Mouse (Mus musculus) CH12.LX (cell line): Measurements from ENCODE around the gene Pde11a. TPM values are rescaled to one million over a fixed set of nuclear protein-coding genes. Genes with fewer than 3 reads are reported as not detected.

Experiments used
- DNase-seq: peaks from one replicate; pipeline ENCODE4 v3.0.0-alpha.2; 2013; ENCODE audit errors: extremely low read depth
- H3K27ac ChIP-seq: 2 replicates; pipeline ENCODE4 v1.5.1; 2012; ENCODE audit warnings: low read depth, mild to moderate bottlenecking, control low read depth, moderate library complexity; ENCODE audit not compliant: insufficient read depth
- H3K27me3 ChIP-seq: replicated peaks from 2 replicates; pipeline ENCODE3; 2012; ENCODE audit warnings: inconsistent platforms
- H3K36me3 ChIP-seq, 2 experiments: replicated peaks in 1 of 2; 2 replicates each; pipeline versions ENCODE3 to v1.6.1; 2012; ENCODE audit warnings: inconsistent platforms in 1 of 2, low read length in 1 of 2, mild to moderate bottlenecking in 1 of 2, mixed read lengths in 1 of 2, moderate library complexity in 1 of 2; ENCODE audit not compliant: control insufficient read depth in 1 of 2, insufficient read depth in 1 of 2
- H3K4me1 ChIP-seq, 2 experiments: 2 replicates each; pipeline ENCODE4 v1.6.1; 2012; ENCODE audit warnings: inconsistent platforms in 1 of 2, moderate library complexity in 1 of 2; ENCODE audit not compliant: insufficient read depth in 2 of 2, control insufficient read depth in 1 of 2
- H3K4me2 ChIP-seq: 2 replicates; pipeline ENCODE4 v1.6.1; 2012; ENCODE audit warnings: low read depth, mild to moderate bottlenecking, control low read depth; ENCODE audit not compliant: poor library complexity, insufficient read depth, severe bottlenecking
- H3K4me3 ChIP-seq, 3 experiments: fragments of 150-350 bp in 1 of 3; sonication (generic) in 1 of 3; replicated peaks in 1 of 3; 2 replicates each; pipeline versions ENCODE3 to v1.5.1; 2011 to 2012; ENCODE audit warnings: low read depth in 2 of 3, low read length in 2 of 3, mild to moderate bottlenecking in 2 of 3, moderate library complexity in 2 of 3, control low read depth in 1 of 3, improper control_type of control experiment in 1 of 3, inconsistent platforms in 1 of 3, mixed read lengths in 1 of 3; ENCODE audit not compliant: poor library complexity in 1 of 3
- H3K79me2 ChIP-seq: replicated peaks from 2 replicates; pipeline ENCODE4 v1.6.1; 2012; ENCODE audit warnings: mild to moderate bottlenecking, moderate library complexity; ENCODE audit not compliant: control insufficient read depth, poor library complexity, insufficient read depth, severe bottlenecking; ENCODE audit errors: extremely low read depth
- H3K9ac ChIP-seq: 2 replicates; pipeline ENCODE4 v1.6.1; 2012; ENCODE audit warnings: low read depth, mild to moderate bottlenecking, control low read depth, moderate library complexity; ENCODE audit not compliant: insufficient read depth
- H3K9me3 ChIP-seq: replicated peaks from 2 replicates; pipeline ENCODE3; 2012; ENCODE audit warnings: low read length, inconsistent platforms, mixed read lengths
- E2F4 ChIP-seq: IDR thresholded peaks from 2 replicates; pipeline ENCODE4 v1.6.1; 2011; ENCODE audit warnings: low read depth, low read length, improper control_type of control experiment; ENCODE audit not compliant: insufficient replicate concordance
- ETS1 ChIP-seq: conservative IDR thresholded peaks from 2 replicates; pipeline ENCODE4 v1.6.1; 2012; ENCODE audit warnings: low read depth, mild to moderate bottlenecking, inconsistent platforms, low read length, improper control_type of control experiment, moderate library complexity
- HCFC1 ChIP-seq: IDR thresholded peaks from 2 replicates; pipeline ENCODE4 v1.6.1; 2012; ENCODE audit warnings: low read depth, mild to moderate bottlenecking, inconsistent platforms, low read length, improper control_type of control experiment
- JUN ChIP-seq: IDR thresholded peaks from 2 replicates; pipeline ENCODE4 v1.6.1; 2011; ENCODE audit warnings: low read depth, mild to moderate bottlenecking, low read length, improper control_type of control experiment, moderate library complexity; ENCODE audit not compliant: insufficient read depth
- JUND ChIP-seq: conservative IDR thresholded peaks from 2 replicates; pipeline ENCODE4 v1.6.1; 2011; ENCODE audit warnings: low read depth, low read length, improper control_type of control experiment
- KAT2A ChIP-seq: IDR thresholded peaks from 2 replicates; pipeline ENCODE4 v1.6.1; 2012; ENCODE audit warnings: low read length, improper control_type of control experiment, inconsistent platforms; ENCODE audit not compliant: insufficient replicate concordance
- MAX ChIP-seq: IDR thresholded peaks from 2 replicates; pipeline ENCODE4 v1.6.1; 2011; ENCODE audit warnings: low read length, improper control_type of control experiment
- MAZ ChIP-seq: IDR thresholded peaks from 2 replicates; pipeline ENCODE4 v1.6.1; 2012; ENCODE audit warnings: low read depth, mild to moderate bottlenecking, inconsistent platforms, low read length, improper control_type of control experiment, moderate library complexity
- MYC ChIP-seq: IDR thresholded peaks from 2 replicates; pipeline ENCODE4 v1.6.1; 2011; ENCODE audit warnings: low read depth, mild to moderate bottlenecking, improper control_type of control experiment, low read length
- NELFE ChIP-seq: IDR thresholded peaks from 2 replicates; pipeline ENCODE4 v1.6.1; 2011; ENCODE audit warnings: low read depth, low read length, improper control_type of control experiment
- NRF1 ChIP-seq: IDR thresholded peaks from 2 replicates; pipeline ENCODE4 v1.6.1; 2014; ENCODE audit warnings: low read depth, mild to moderate bottlenecking, inconsistent platforms, low read length, improper control_type of control experiment, moderate library complexity
- PAX5 ChIP-seq: IDR thresholded peaks from 2 replicates; pipeline ENCODE4 v1.6.1; 2012; ENCODE audit warnings: low read length, inconsistent platforms, mixed read lengths
- ZMIZ1 ChIP-seq: IDR thresholded peaks from 2 replicates; pipeline ENCODE4 v1.6.1; 2012; ENCODE audit warnings: low read depth, mild to moderate bottlenecking, inconsistent platforms, low read length, improper control_type of control experiment
- dilution Hi-C: fragments of 300-500 bp; cut with MboI; formaldehyde crosslinking; loops from 2 replicates; pipeline ENCODE4 v1.14.3; 2020; ENCODE audit warnings: low sequenced_read_pairs; ENCODE audit not compliant: extremely low pct_unique_long_range_greater_than_20kb, extremely low pct_ligation_motif_present
- in situ Hi-C: fragments of 300-500 bp; cut with MboI; formaldehyde crosslinking; loops from 3 replicates; pipeline ENCODE4 v1.14.3; 2019; ENCODE audit warnings: low sequenced_read_pairs, low pct_ligation_motif_present, low pct_unique_long_range_greater_than_20kb, mixed read lengths
- polyA plus RNA-seq: library from polyadenylated mRNA; unstranded; fragments of >175 nt; gene quantifications from 2 replicates; pipeline ENCODE4 v1.2.1, GENCODE M21; 2012; ENCODE audit warnings: low read depth; ENCODE audit not compliant: insufficient read length
- total RNA-seq, 2 experiments: library from RNA; depleted of rRNA; stranded (reverse); fragments of 300-350 nt in 1 of 2; fragments of >200 nt in 1 of 2; gene quantifications; 2 replicates each; pipeline ENCODE4 v1.2.3; 2012 to 2014

Gene Pde11a
- total RNA-seq (2012; rRNA removed), result 0.08 and 0.38 TPM in 2 replicates
- 0.20 and 0.21 TPM in 2 replicates for total RNA-seq (2014; rRNA removed)
- 0.14 and 0.34 TPM in 2 replicates for polyA plus RNA-seq

DNA sequence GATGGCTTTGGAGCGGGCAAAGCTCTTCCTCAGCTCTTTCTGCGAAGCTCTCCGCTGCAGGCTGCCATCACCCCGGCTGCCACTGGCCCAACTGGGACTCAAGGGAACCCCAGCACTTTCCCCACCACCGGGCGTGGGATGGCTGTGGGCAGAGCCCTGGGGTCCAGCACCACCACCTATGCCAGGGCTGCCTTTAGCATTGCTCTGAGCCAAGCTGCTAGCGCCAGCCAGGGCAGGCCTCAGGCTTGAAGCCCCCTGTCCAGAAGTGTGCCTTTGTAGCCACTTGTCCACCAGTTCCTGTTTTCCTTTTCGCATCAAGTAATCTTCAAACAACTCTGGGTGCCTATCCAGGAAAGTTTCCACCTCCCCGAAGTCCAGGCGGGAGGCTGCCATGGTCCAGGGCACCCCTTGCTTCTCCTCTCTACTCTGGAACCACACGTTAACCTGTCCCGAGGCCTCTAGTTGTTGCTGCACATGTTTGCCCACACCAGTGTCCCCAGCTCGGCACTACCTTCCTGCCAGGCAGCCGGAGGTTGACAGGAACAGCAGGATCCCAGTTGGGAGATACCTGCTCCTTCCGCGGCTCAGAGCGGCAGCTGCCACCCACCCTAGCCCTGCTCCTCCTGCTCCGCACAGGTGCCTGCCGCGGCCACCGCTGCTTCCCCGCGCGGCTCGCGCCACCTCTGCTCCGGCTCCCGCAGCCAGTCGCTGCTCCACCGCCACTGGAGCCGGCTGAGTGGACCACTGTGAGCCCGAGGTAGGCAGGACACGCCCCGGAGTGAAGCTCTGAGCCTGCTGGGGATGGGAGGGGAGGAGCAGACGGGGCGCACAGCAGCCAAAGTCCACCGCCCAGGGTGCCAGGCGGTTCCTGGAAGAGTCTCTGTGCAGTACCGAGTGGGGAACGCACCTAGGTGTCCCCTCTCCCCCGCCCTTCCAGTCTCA is at the start of gene Pde11a:
Gene Pde11a, minus strand, starts transcription at position 560 of the 942 bp plus-strand sequence.
- Histone ChIP-seq H3K4me1 (no peaks in the 10 kb centered on the region), H3K79me2 (no peaks in the 10 kb centered on the region), H3K9ac (no peak within 1 kb of the TSS), H3K27ac (no peak within 1 kb of the TSS), H3K36me3 (no peaks in the 10 kb centered on the region)
- no peak for DNase-seq
- dilution Hi-C loops, result no loop called here
- in situ Hi-C loops, result no loop called here
- TF ChIP-seq E2F4, result no peak
- TF ChIP-seq JUN, result no peak
- TF ChIP-seq, all 38 proteins: peak for 0
- Histone ChIP-seq H3K9me3 (no peaks in the 10 kb centered on the region), H3K4me2 (no peak within 1 kb of the TSS), H3K27me3 (no peaks in the 10 kb centered on the region), H3K4me3 (no peak within 1 kb of the TSS)

DNA sequence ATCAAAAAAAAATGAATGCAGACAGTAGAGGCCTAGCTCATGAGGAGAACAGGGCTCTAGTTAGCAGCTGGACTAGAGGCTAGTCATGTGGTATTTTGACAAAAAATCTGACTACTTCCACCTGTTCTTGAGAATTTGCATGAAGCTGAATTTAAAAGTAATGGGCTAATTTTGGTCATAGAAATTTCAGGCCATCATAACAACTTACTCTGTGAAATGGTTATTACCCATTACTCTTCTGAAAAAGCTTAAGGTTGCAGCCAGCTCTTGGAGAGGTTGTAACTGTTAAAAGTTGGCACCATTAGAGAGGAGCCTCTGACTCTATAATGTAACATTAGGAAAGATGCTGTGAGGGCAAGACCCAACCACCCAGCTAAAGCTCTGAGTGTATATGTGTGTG is 48.0 kb upstream of the Pde11a start:
- H3K4me2 ChIP-seq, result no peak overlapping the region
- no peaks in the 10 kb centered on the region for H3K9me3 ChIP-seq
- H3K4me3 ChIP-seq, result no peak overlapping the region
- H3K27ac ChIP-seq, result no peak overlapping the region
- H3K9ac ChIP-seq, result no peak overlapping the region
- DNase-seq, result no peak
- dilution Hi-C loops, result no loop called here
- H3K27me3 ChIP-seq, result no peaks in the 10 kb centered on the region
- in situ Hi-C loops, result no loop called here
- TF ChIP-seq HCFC1 (no peak), PAX5 (no peak), NRF1 (no peak), ETS1 (no peak), MAZ (no peak), JUND (no peak), MAX (no peak), NELFE (no peak), MYC (no peak), E2F4 (no peak), ZMIZ1 (no peak), KAT2A (no peak)
- TF ChIP-seq, all 38 proteins: peak for 0
- Histone ChIP-seq H3K36me3 (peaks cover 14 to 70% of the 10 kb centered on the region in 2 experiments), H3K79me2 (no peaks in the 10 kb centered on the region), H3K4me1 (0 out of 4 replicates have a peak, but pooled peaks cover 0 to 4% of the 10 kb centered on the region in 2 experiments)
